Mouse (Mus musculus) hindbrain, embryonic 13.5 days (tissue): ENCODE measurements around the gene Tnrc6b. TPM values are rescaled to one million over a fixed set of nuclear protein-coding genes. Genes with fewer than 3 reads are reported as not detected.

ENCODE experiments used
- ATAC-seq: fragments of 200-750 bp; cut with Nextera tagmentation; 2 replicates; pipeline ENCODE4 v1.8.0; 2017; ENCODE audit warnings: moderate TSS enrichment; ENCODE audit not compliant: low FRiP score
- H3K27ac ChIP-seq: fragments of 300-500 bp; sonication (generic); 2 replicates; pipeline ENCODE4 v1.5.1; 2015; ENCODE audit warnings: inconsistent platforms, mild to moderate bottlenecking, moderate library complexity
- H3K27me3 ChIP-seq: fragments of 300-500 bp; sonication (generic); 2 replicates; pipeline ENCODE4 v1.6.1; 2015; ENCODE audit warnings: mild to moderate bottlenecking, inconsistent platforms
- H3K36me3 ChIP-seq: fragments of 300-500 bp; sonication (generic); 2 replicates; pipeline ENCODE4 v1.6.1; 2015; ENCODE audit warnings: mild to moderate bottlenecking, inconsistent platforms
- H3K4me1 ChIP-seq: fragments of 300-500 bp; sonication (generic); replicated peaks from 2 replicates; pipeline ENCODE4 v1.6.1; 2015; ENCODE audit warnings: inconsistent platforms
- H3K4me2 ChIP-seq: fragments of 300-500 bp; sonication (generic); 2 replicates; pipeline ENCODE4 v1.6.1; 2015; ENCODE audit warnings: inconsistent platforms, mild to moderate bottlenecking, moderate library complexity
- H3K4me3 ChIP-seq: fragments of 300-500 bp; sonication (generic); 2 replicates; pipeline ENCODE4 v1.5.1; 2015; ENCODE audit warnings: mild to moderate bottlenecking, inconsistent platforms
- H3K9ac ChIP-seq: fragments of 300-500 bp; sonication (generic); 2 replicates; pipeline ENCODE4 v1.6.1; 2015; ENCODE audit warnings: mild to moderate bottlenecking, inconsistent platforms
- H3K9me3 ChIP-seq: fragments of 300-500 bp; sonication (generic); 2 replicates; pipeline ENCODE4 v1.6.1; 2016; ENCODE audit warnings: inconsistent platforms
- WGBS: fragments of 180-500 bp; shearing (Covaris S2); methylation state at CpG from one replicate; pipeline ENCODE4 v1.1.7; 2015; 5-methylcytosine and 5-hydroxymethylcytosine counted together
- microRNA-seq: library from miRNA; unstranded; fragments of <30 nt; microRNA quantifications from one replicate; pipeline ENCODE4, GENCODE M21; 2016
- polyA plus RNA-seq: library from polyadenylated mRNA; unstranded; fragments of >200 nt; fragmentation: Nextera tagmentation; extraction: Ambion mirVana; gene quantifications from 2 replicates; pipeline ENCODE4 v1.2.1, GENCODE M21; 2015

The Tnrc6b gene
- polyA plus RNA-seq, 1 experiment from 2014 or later = 45.2 TPM

GRCm38 (mm10) chr15:80977620-80978334, 266.7 kb downstream of the Tnrc6b start, which contains the start of gene Sgsm3:
Gene Sgsm3 (plus strand): TSS chr15:80977765.
- no peaks in the 10 kb centered on the region for H3K36me3 ChIP-seq
- peak within 1 kb of the TSS; percentile 84 for H3K9ac ChIP-seq
- WGBS = under 1% methylated on average over 67 of the region's 67 CpGs
- H3K4me1 ChIP-seq = peaks cover 20% of the 10 kb centered on the region
- peak within 1 kb of the TSS; percentile 88 for H3K4me3 ChIP-seq
- no peaks in the 10 kb centered on the region for H3K27me3 ChIP-seq
- H3K9me3 ChIP-seq = no peaks in the 10 kb centered on the region
- ATAC-seq = peak; percentile 95
- peak within 1 kb of the TSS; percentile 83 for H3K27ac ChIP-seq
- peak within 1 kb of the TSS; percentile 65 for H3K4me2 ChIP-seq

- H3K4me3 ChIP-seq = no peak overlapping the region
- H3K9ac ChIP-seq = no peak overlapping the region; the same call in 1 of the 2 replicates
- no peak overlapping the region for H3K4me2 ChIP-seq
- 88% methylated on average over 4 of the region's 4 CpGs for WGBS
- H3K4me1 ChIP-seq = peaks cover 20% of the 10 kb centered on the region
- H3K9me3 ChIP-seq = no peaks in the 10 kb centered on the region
- no peak for ATAC-seq
- H3K36me3 ChIP-seq = no peaks in the 10 kb centered on the region
- no peaks in the 10 kb centered on the region for H3K27me3 ChIP-seq
- no peak overlapping the region for H3K27ac ChIP-seq
Observed at GRCm38 (mm10) chr15:80979611-80980010, 268.5 kb downstream of the Tnrc6b start.

GRCm38 (mm10) chr15:80981176-80981575, 270.1 kb downstream of the Tnrc6b start:
- H3K4me2 ChIP-seq = no peak overlapping the region
- no peaks in the 10 kb centered on the region for H3K9me3 ChIP-seq
- peaks cover 20% of the 10 kb centered on the region for H3K4me1 ChIP-seq
- H3K36me3 ChIP-seq = no peaks in the 10 kb centered on the region
- H3K9ac ChIP-seq = no peak overlapping the region
- WGBS = 87% methylated on average over 4 of the region's 4 CpGs
- no peak overlapping the region for H3K27ac ChIP-seq
- H3K4me3 ChIP-seq = no peak overlapping the region
- ATAC-seq = no peak
- no peaks in the 10 kb centered on the region for H3K27me3 ChIP-seq

- H3K27me3 ChIP-seq = no peaks in the 10 kb centered on the region
- H3K9ac ChIP-seq = no peak overlapping the region
- H3K4me3 ChIP-seq = no peak overlapping the region
- H3K27ac ChIP-seq = no peak overlapping the region
- no peaks in the 10 kb centered on the region for H3K9me3 ChIP-seq
- ATAC-seq = no peak
- no peak overlapping the region for H3K4me2 ChIP-seq
- H3K4me1 ChIP-seq = peaks cover 15% of the 10 kb centered on the region
- WGBS = 96% methylated on average over 2 of the region's 2 CpGs
- H3K36me3 ChIP-seq = no peaks in the 10 kb centered on the region
Observed at GRCm38 (mm10) chr15:80983264-80983663, 272.2 kb downstream of the Tnrc6b start.

GRCm38 (mm10) chr15:80988331-80988730, 277.2 kb downstream of the Tnrc6b start:
- Histone ChIP-seq H3K4me2 (no peak overlapping the region), H3K4me3 (no peak overlapping the region), H3K9me3 (no peaks in the 10 kb centered on the region), H3K27me3 (no peaks in the 10 kb centered on the region), H3K9ac (no peak overlapping the region), H3K36me3 (no peaks in the 10 kb centered on the region), H3K27ac (no peak overlapping the region), H3K4me1 (no peaks in the 10 kb centered on the region)
- WGBS = 59% methylated on average over 1 of the region's 1 CpGs
- no peak for ATAC-seq

- no peak for ATAC-seq
- Histone ChIP-seq H3K9ac (no peak overlapping the region), H3K27ac (no peak overlapping the region), H3K9me3 (no peaks in the 10 kb centered on the region), H3K27me3 (no peaks in the 10 kb centered on the region), H3K36me3 (no peaks in the 10 kb centered on the region), H3K4me2 (no peak overlapping the region), H3K4me1 (no peaks in the 10 kb centered on the region), H3K4me3 (no peak overlapping the region)
- 76% methylated on average over 3 of the region's 3 CpGs for WGBS
Observed at GRCm38 (mm10) chr15:80989712-80990111, 278.6 kb downstream of the Tnrc6b start.

Small RNA genes lying within 50 kb of the gene (microRNA-seq; reads per million reads assigned to microRNA genes)
- gene Mir5113 = 18.6 reads per million, percentile 29 among the genes with 10 or more reads in this experiment

Other genes starting within 250 kb of the Tnrc6b start
- gene Enthd1, start 146.2 kb upstream of the Tnrc6b start, polyA plus RNA-seq = not detected in 2 replicates
- gene Grap2, start 138.7 kb upstream of the Tnrc6b start, polyA plus RNA-seq = 0.97 and 1.3 TPM in 2 replicates
- gene Fam83f, start 39.5 kb upstream of the Tnrc6b start, polyA plus RNA-seq = 0.12 and 0.14 TPM in 2 replicates
- gene Adsl, start 237.2 kb downstream of the Tnrc6b start, polyA plus RNA-seq = 96.3 and 98.1 TPM in 2 replicates